Mouse (Mus musculus): ENCODE results near the gene Pcnp. TPM values are rescaled to one million over a fixed set of nuclear protein-coding genes. Genes with fewer than 3 reads are reported as not detected.
"Not testable (repeated sequence)": the region's sequence is repeated elsewhere in the genome, so short reads cannot be mapped to it uniquely, and the experiment has no call there.

Pcnp gene
- 192 and 204 TPM in 2 replicates for polyA plus RNA-seq (2015; fragmentation: Nextera tagmentation; extraction: Ambion mirVana)

GRCm38 (mm10) chr16:56029661-56030082 is at the start of gene Pcnp:
TSS of gene Pcnp (minus strand) at chr16:56029739.
- peaks cover 16% of the 10 kb centered on the region; the same call in 1 of the 2 replicates for H3K36me3 ChIP-seq (replicated peaks)
- peak within 1 kb of the TSS; percentile 71 for H3K4me2 ChIP-seq
- peaks cover 30% of the 10 kb centered on the region for H3K4me1 ChIP-seq
- WGBS: under 1% methylated on average over 39 of the region's 39 CpGs
- H3K27me3 ChIP-seq (replicated peaks): no peaks in the 10 kb centered on the region
- no peaks in the 10 kb centered on the region for H3K9me3 ChIP-seq
- peak within 1 kb of the TSS; percentile 99 for H3K4me3 ChIP-seq
- H3K9ac ChIP-seq: peak within 1 kb of the TSS; percentile 99
- peak within 1 kb of the TSS; percentile 96 for H3K27ac ChIP-seq
- ATAC-seq (replicated peaks): peak; percentile 100

GRCm38 (mm10) chr16:56076121-56076869 is 46.8 kb upstream of the Pcnp start:
- WGBS: 6% methylated on average over 11 of the region's 11 CpGs
- H3K4me3 ChIP-seq: peak overlapping the region; percentile 75
- no peak; the same call in 1 of the 2 replicates for ATAC-seq (replicated peaks)
- H3K9ac ChIP-seq: peak overlapping the region; percentile 71
- H3K9me3 ChIP-seq: no peaks in the 10 kb centered on the region
- H3K4me2 ChIP-seq: peak overlapping the region; percentile 59
- no peaks in the 10 kb centered on the region for H3K36me3 ChIP-seq (replicated peaks)
- peaks cover 12% of the 10 kb centered on the region for H3K4me1 ChIP-seq
- peak overlapping the region; percentile 100 for H3K27ac ChIP-seq
- H3K27me3 ChIP-seq (replicated peaks): no peaks in the 10 kb centered on the region

GRCm38 (mm10) chr16:56075222-56076111 is 45.9 kb upstream of the Pcnp start:
- peak; percentile 94 for ATAC-seq (replicated peaks)
- Histone ChIP-seq H3K9me3 (no peaks in the 10 kb centered on the region), H3K4me3 (peak overlapping the region; percentile 75), H3K4me1 (peaks cover 12% of the 10 kb centered on the region), H3K36me3 (replicated peaks) (no peaks in the 10 kb centered on the region), H3K27me3 (replicated peaks) (no peaks in the 10 kb centered on the region), H3K27ac (peak overlapping the region; percentile 100), H3K9ac (peak overlapping the region; percentile 71), H3K4me2 (peak overlapping the region; percentile 59)
- 1% methylated on average over 40 of the region's 66 CpGs for WGBS

GRCm38 (mm10) chr16:56074565-56074964 is 45.0 kb upstream of the Pcnp start:
- no peaks in the 10 kb centered on the region for H3K36me3 ChIP-seq (replicated peaks)
- WGBS: 79% methylated on average over 5 of the region's 5 CpGs
- H3K9ac ChIP-seq: no peak overlapping the region
- no peaks in the 10 kb centered on the region for H3K9me3 ChIP-seq
- peaks cover 12% of the 10 kb centered on the region for H3K4me1 ChIP-seq
- H3K4me2 ChIP-seq: peak overlapping the region; percentile 59; the same call in 1 of the 2 replicates
- H3K27ac ChIP-seq: peak overlapping the region; percentile 100
- H3K27me3 ChIP-seq (replicated peaks): no peaks in the 10 kb centered on the region
- peak overlapping the region; percentile 75; the same call in 1 of the 2 replicates for H3K4me3 ChIP-seq
- ATAC-seq (replicated peaks): peak; percentile 38

- Histone ChIP-seq H3K4me3 (no peak overlapping the region), H3K4me1 (peaks cover 12% of the 10 kb centered on the region), H3K36me3 (replicated peaks) (no peaks in the 10 kb centered on the region), H3K9me3 (no peaks in the 10 kb centered on the region), H3K9ac (no peak overlapping the region), H3K4me2 (no peak overlapping the region), H3K27me3 (replicated peaks) (no peaks in the 10 kb centered on the region), H3K27ac (no peak overlapping the region)
- 87% methylated on average over 1 of the region's 1 CpGs for WGBS
- peak; percentile 12; the same call in 1 of the 2 replicates for ATAC-seq (replicated peaks)
Observed at GRCm38 (mm10) chr16:56074122-56074521, 44.6 kb upstream of the Pcnp start.

GRCm38 (mm10) chr16:56073150-56073549 is 43.6 kb upstream of the Pcnp start:
- not testable (repeated sequence) for H3K9me3 ChIP-seq; H3K36me3 ChIP-seq (replicated peaks); H3K27me3 ChIP-seq (replicated peaks); H3K4me3 ChIP-seq; ATAC-seq (replicated peaks); H3K4me2 ChIP-seq; H3K27ac ChIP-seq; H3K9ac ChIP-seq
- peaks cover 12% of the 10 kb centered on the region for H3K4me1 ChIP-seq
- WGBS: 94% methylated on average over 6 of the region's 6 CpGs

GRCm38 (mm10) chr16:56072533-56072932 is 43.0 kb upstream of the Pcnp start:
- Histone ChIP-seq H3K27me3 (replicated peaks) (no peaks in the 10 kb centered on the region), H3K9me3 (no peaks in the 10 kb centered on the region), H3K27ac (no peak overlapping the region), H3K4me2 (no peak overlapping the region), H3K4me3 (no peak overlapping the region), H3K4me1 (peaks cover 12% of the 10 kb centered on the region), H3K36me3 (replicated peaks) (no peaks in the 10 kb centered on the region), H3K9ac (no peak overlapping the region)
- no peak for ATAC-seq (replicated peaks)
- 82% methylated on average over 6 of the region's 6 CpGs for WGBS

GRCm38 (mm10) chr16:56071317-56072232 is 42.0 kb upstream of the Pcnp start:
- no peak for ATAC-seq (replicated peaks)
- 53% methylated on average over 5 of the region's 5 CpGs for WGBS
- no peak overlapping the region for H3K4me2 ChIP-seq
- H3K27ac ChIP-seq: no peak overlapping the region
- no peak overlapping the region for H3K4me3 ChIP-seq
- H3K9ac ChIP-seq: no peak overlapping the region
- no peaks in the 10 kb centered on the region for H3K9me3 ChIP-seq
- no peaks in the 10 kb centered on the region for H3K27me3 ChIP-seq (replicated peaks)
- H3K36me3 ChIP-seq (replicated peaks): no peaks in the 10 kb centered on the region
- peaks cover 5% of the 10 kb centered on the region for H3K4me1 ChIP-seq

GRCm38 (mm10) chr16:56068523-56069070 is 39.1 kb upstream of the Pcnp start:
- no peak for ATAC-seq (replicated peaks)
- Histone ChIP-seq H3K27ac (no peak overlapping the region), H3K27me3 (replicated peaks) (no peaks in the 10 kb centered on the region; the same call in 1 of the 2 replicates), H3K4me3 (no peak overlapping the region), H3K9me3 (no peaks in the 10 kb centered on the region), H3K36me3 (replicated peaks) (no peaks in the 10 kb centered on the region), H3K9ac (no peak overlapping the region), H3K4me2 (no peak overlapping the region), H3K4me1 (no peaks in the 10 kb centered on the region)
- 91% methylated on average over 6 of the region's 6 CpGs for WGBS

- no peak for ATAC-seq (replicated peaks)
- no peak overlapping the region for H3K9ac ChIP-seq
- H3K27ac ChIP-seq: no peak overlapping the region
- no peaks in the 10 kb centered on the region for H3K9me3 ChIP-seq
- H3K4me1 ChIP-seq: no peaks in the 10 kb centered on the region
- WGBS: 32% methylated on average over 8 of the region's 8 CpGs
- H3K4me2 ChIP-seq: no peak overlapping the region
- no peaks in the 10 kb centered on the region; the same call in 1 of the 2 replicates for H3K27me3 ChIP-seq (replicated peaks)
- H3K4me3 ChIP-seq: no peak overlapping the region
- H3K36me3 ChIP-seq (replicated peaks): no peaks in the 10 kb centered on the region
Observed at GRCm38 (mm10) chr16:56066113-56066512, 36.6 kb upstream of the Pcnp start.

GRCm38 (mm10) chr16:56064334-56064990 is 34.9 kb upstream of the Pcnp start:
- peak overlapping the region; percentile 66 for H3K4me2 ChIP-seq
- no peaks in the 10 kb centered on the region; the same call in 1 of the 2 replicates for H3K27me3 ChIP-seq (replicated peaks)
- H3K36me3 ChIP-seq (replicated peaks): no peaks in the 10 kb centered on the region
- peak; percentile 94 for ATAC-seq (replicated peaks)
- H3K4me1 ChIP-seq: no peaks in the 10 kb centered on the region
- 9% methylated on average over 20 of the region's 20 CpGs for WGBS
- H3K9ac ChIP-seq: no peak overlapping the region
- H3K4me3 ChIP-seq: peak overlapping the region; percentile 36
- peak overlapping the region; percentile 76 for H3K27ac ChIP-seq
- H3K9me3 ChIP-seq: no peaks in the 10 kb centered on the region
